Mouse (Mus musculus): ENCODE results near the gene Kdm5b.

The Kdm5b gene

GRCm38 (mm10) chr1:134597339-134598054, 37.5 kb downstream of the Kdm5b start:
- DNase-seq, result no peak

GRCm38 (mm10) chr1:134604086-134604485, 44.1 kb downstream of the Kdm5b start:
- no peak for DNase-seq

- no peak for DNase-seq
These were observed 45.7 kb downstream of the Kdm5b start for GRCm38 (mm10) chr1:134605670-134606069.

- no peak for DNase-seq
These were observed 46.4 kb downstream of the Kdm5b start for GRCm38 (mm10) chr1:134606381-134606780.

- DNase-seq, result no peak
These were observed 47.3 kb downstream of the Kdm5b start for GRCm38 (mm10) chr1:134607279-134607678.

- no peak for DNase-seq
These were observed 49.2 kb downstream of the Kdm5b start for GRCm38 (mm10) chr1:134609172-134609571.

GRCm38 (mm10) chr1:134614554-134614953, 54.6 kb downstream of the Kdm5b start:
- DNase-seq, result no peak

- no peak for DNase-seq
These were observed 55.0 kb downstream of the Kdm5b start for GRCm38 (mm10) chr1:134614988-134615387.

- no peak for DNase-seq
These were observed 57.7 kb downstream of the Kdm5b start for GRCm38 (mm10) chr1:134617656-134618055.

GRCm38 (mm10) chr1:134625325-134625724, 65.4 kb downstream of the Kdm5b start:
- DNase-seq, result no peak

GRCm38 (mm10) chr1:134629455-134629854, 69.5 kb downstream of the Kdm5b start:
- DNase-seq, result no peak

GRCm38 (mm10) chr1:134634296-134634695, 74.3 kb downstream of the Kdm5b start:
- no peak for DNase-seq

GRCm38 (mm10) chr1:134636245-134636644, 76.3 kb downstream of the Kdm5b start:
- DNase-seq, result no peak

- DNase-seq, result peak; percentile 62 to 79
These were observed 76.7 kb downstream of the Kdm5b start for GRCm38 (mm10) chr1:134636684-134637083.

GRCm38 (mm10) chr1:134638041-134638440, 78.1 kb downstream of the Kdm5b start:
- no peak for DNase-seq

GRCm38 (mm10) chr1:134638522-134638921, 78.6 kb downstream of the Kdm5b start:
- DNase-seq, result peak; percentile 77 to 86

- DNase-seq, result peak; percentile 36 to 56
These were observed 79.5 kb downstream of the Kdm5b start for GRCm38 (mm10) chr1:134639460-134639859.

GRCm38 (mm10) chr1:134641507-134641906, 81.5 kb downstream of the Kdm5b start:
- peak in 1 of 2 experiments; percentile 63 for DNase-seq

- no peak for DNase-seq
These were observed 83.7 kb downstream of the Kdm5b start for GRCm38 (mm10) chr1:134643702-134644101.

- peak; percentile 52 to 66 for DNase-seq
These were observed 85.6 kb downstream of the Kdm5b start for GRCm38 (mm10) chr1:134645408-134646200.

GRCm38 (mm10) chr1:134646261-134646962, 86.4 kb downstream of the Kdm5b start, which contains the start of gene Syt2:
Gene Syt2, plus strand, starts transcription at chr1:134646677.
- peak; percentile 81 to 89 for DNase-seq

GRCm38 (mm10) chr1:134646963-134647282, 87.0 kb downstream of the Kdm5b start:
- DNase-seq, result peak in 1 of 2 experiments; percentile 61

GRCm38 (mm10) chr1:134647591-134647990, 87.6 kb downstream of the Kdm5b start:
- DNase-seq, result peak; percentile 42 to 48
